Mouse (Mus musculus) C2C12 (cell line): ENCODE data around the gene Etl4. TPM values are rescaled to one million over a fixed set of nuclear protein-coding genes. Genes with fewer than 3 reads are reported as not detected.

Experiments
- H3K27me3 ChIP-seq: one replicate; pipeline ENCODE4 v1.6.1; 2011; ENCODE audit not compliant: control insufficient read depth, insufficient read depth, insufficient read length
- H3K36me3 ChIP-seq: one replicate; pipeline ENCODE4 v1.6.1; 2011; ENCODE audit not compliant: control insufficient read depth, insufficient read depth
- H3K4me3 ChIP-seq: one replicate; pipeline ENCODE4 v1.5.1; 2011; ENCODE audit warnings: mild to moderate bottlenecking, control low read depth; ENCODE audit not compliant: poor library complexity, insufficient read depth, severe bottlenecking
- H3K79me2 ChIP-seq: one replicate; pipeline ENCODE4 v1.6.1; 2011; ENCODE audit not compliant: control insufficient read depth, insufficient read depth
- H3K79me3 ChIP-seq: one replicate; pipeline ENCODE4 v1.6.1; 2011; ENCODE audit warnings: low read depth, control low read depth
- H3ac ChIP-seq: one replicate; pipeline ENCODE3; 2011; ENCODE audit warnings: low read depth; ENCODE audit not compliant: control insufficient read depth, insufficient read length
- CEBPB ChIP-seq: IDR thresholded peaks from one replicate; pipeline ENCODE4 v1.6.1; 2011; ENCODE audit warnings: low read depth, mild to moderate bottlenecking, control low read depth, moderate library complexity
- CTCF ChIP-seq: IDR thresholded peaks from one replicate; pipeline ENCODE4 v1.5.1; 2011; ENCODE audit not compliant: control insufficient read depth, insufficient read depth, insufficient read length
- FOSL1 ChIP-seq: IDR thresholded peaks from one replicate; pipeline ENCODE4 v1.8.0; 2011; ENCODE audit warnings: mild to moderate bottlenecking, low read length; ENCODE audit not compliant: poor library complexity, insufficient read depth, severe bottlenecking
- MAX ChIP-seq: IDR thresholded peaks from one replicate; pipeline ENCODE4 v1.6.1; 2011; ENCODE audit warnings: mild to moderate bottlenecking, control low read depth
- MYOD1 ChIP-seq: IDR thresholded peaks from one replicate; pipeline ENCODE4 v1.6.1; 2011; ENCODE audit warnings: low read depth; ENCODE audit not compliant: control insufficient read depth, insufficient read length
- MYOG ChIP-seq: IDR thresholded peaks from one replicate; pipeline ENCODE4 v1.6.1; 2011; ENCODE audit not compliant: control insufficient read depth, insufficient read length; ENCODE audit errors: extremely low read depth
- USF1 ChIP-seq: IDR thresholded peaks from one replicate; pipeline ENCODE4 v1.6.1; 2011; ENCODE audit warnings: low read depth, mild to moderate bottlenecking, control low read depth, moderate library complexity
- polyA plus RNA-seq: library from polyadenylated mRNA; unstranded; fragments of >200 nt; fragmentation: generic; extraction: Trizol; gene quantifications from one replicate; pipeline ENCODE4 v1.2.1, GENCODE M21; 2012; ENCODE audit warnings: missing spikeins

The Etl4 gene
- polyA plus RNA-seq, 1 experiment, result 3.9 TPM

GRCm38 (mm10) chr2:20416934-20417614 lies 507.5 kb downstream of the Etl4 start:
- H3K79me3 ChIP-seq, result no peaks in the 10 kb centered on the region
- H3K27me3 ChIP-seq, result no peaks in the 10 kb centered on the region
- H3K4me3 ChIP-seq, result no peak overlapping the region
- TF ChIP-seq MAX (no peak), MYOD1 (no peak), MYOG (no peak), USF1 (no peak), FOSL1 (no peak), CTCF (no peak), CEBPB (no peak)
- H3K79me2 ChIP-seq, result no peaks in the 10 kb centered on the region
- H3K36me3 ChIP-seq, result no peaks in the 10 kb centered on the region
- H3ac ChIP-seq, result no peak overlapping the region

GRCm38 (mm10) chr2:20417998-20418397 lies 508.4 kb downstream of the Etl4 start:
- TF ChIP-seq USF1, result no peak
- no peak for TF ChIP-seq CTCF
- TF ChIP-seq FOSL1, result no peak
- TF ChIP-seq CEBPB, result no peak
- TF ChIP-seq MYOG, result no peak
- TF ChIP-seq MAX, result no peak
- no peak for TF ChIP-seq MYOD1
- Histone ChIP-seq H3K4me3 (no peak overlapping the region), H3K36me3 (no peaks in the 10 kb centered on the region), H3ac (no peak overlapping the region), H3K27me3 (no peaks in the 10 kb centered on the region), H3K79me2 (no peaks in the 10 kb centered on the region), H3K79me3 (no peaks in the 10 kb centered on the region)

GRCm38 (mm10) chr2:20419975-20420374 lies 510.4 kb downstream of the Etl4 start:
- no peaks in the 10 kb centered on the region for H3K79me2 ChIP-seq
- no peaks in the 10 kb centered on the region for H3K79me3 ChIP-seq
- no peaks in the 10 kb centered on the region for H3K27me3 ChIP-seq
- no peak overlapping the region for H3K4me3 ChIP-seq
- no peaks in the 10 kb centered on the region for H3K36me3 ChIP-seq
- no peak for TF ChIP-seq USF1
- TF ChIP-seq MAX, result no peak
- no peak for TF ChIP-seq MYOG
- no peak for TF ChIP-seq CEBPB
- TF ChIP-seq FOSL1, result no peak
- TF ChIP-seq CTCF, result no peak
- TF ChIP-seq MYOD1, result no peak
- H3ac ChIP-seq, result no peak overlapping the region

DNA sequence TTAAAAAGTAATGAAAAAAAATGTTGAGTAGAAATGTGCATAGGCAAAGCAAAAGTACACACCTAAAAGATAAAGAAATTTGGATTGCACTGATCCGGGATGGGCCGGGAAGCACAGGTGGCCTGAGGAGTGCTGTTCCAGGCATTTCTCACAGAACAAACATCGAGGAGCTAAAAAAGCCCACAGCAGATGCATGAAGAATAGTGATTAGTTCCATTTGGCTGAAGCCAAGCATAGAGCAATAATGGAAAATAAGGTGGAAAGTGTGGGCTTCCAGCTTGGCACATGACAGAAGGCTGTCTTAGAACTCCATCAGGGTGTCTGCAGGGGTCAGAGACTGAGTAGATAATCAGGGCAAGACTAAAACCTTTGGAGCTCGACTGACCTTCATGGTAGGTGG lies 512.7 kb downstream of the Etl4 start:
- H3K79me2 ChIP-seq, result no peaks in the 10 kb centered on the region
- no peaks in the 10 kb centered on the region for H3K79me3 ChIP-seq
- no peak for TF ChIP-seq MAX
- TF ChIP-seq MYOG, result no peak
- TF ChIP-seq MYOD1, result no peak
- no peak for TF ChIP-seq USF1
- no peak for TF ChIP-seq FOSL1
- no peak for TF ChIP-seq CEBPB
- no peak for TF ChIP-seq CTCF
- no peaks in the 10 kb centered on the region for H3K36me3 ChIP-seq
- H3K27me3 ChIP-seq, result no peaks in the 10 kb centered on the region
- H3ac ChIP-seq, result no peak overlapping the region
- no peak overlapping the region for H3K4me3 ChIP-seq

DNA sequence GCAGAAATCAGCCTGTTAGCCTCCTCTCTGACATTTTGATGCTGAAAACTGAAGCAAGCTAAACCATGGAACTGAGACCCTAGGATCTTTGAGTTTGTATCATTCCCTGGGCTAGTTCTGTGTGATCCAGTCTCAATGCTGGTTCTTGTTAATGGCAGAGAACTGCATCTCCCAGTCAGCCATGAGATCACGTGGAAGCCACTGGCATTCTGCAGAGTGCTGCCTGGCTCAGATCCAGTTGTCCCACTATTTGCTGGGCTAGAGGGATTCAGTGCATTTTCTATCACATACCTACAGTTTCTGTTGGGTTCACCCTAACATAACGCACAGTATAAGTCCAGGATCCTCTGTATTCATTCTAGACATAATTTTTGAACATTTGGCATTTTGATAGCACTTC lies 524.1 kb downstream of the Etl4 start:
- Histone ChIP-seq H3K36me3 (no peaks in the 10 kb centered on the region), H3ac (no peak overlapping the region), H3K4me3 (no peak overlapping the region), H3K27me3 (no peaks in the 10 kb centered on the region), H3K79me3 (no peaks in the 10 kb centered on the region), H3K79me2 (no peaks in the 10 kb centered on the region)
- TF ChIP-seq CEBPB, result no peak
- no peak for TF ChIP-seq MAX
- no peak for TF ChIP-seq MYOD1
- TF ChIP-seq CTCF, result no peak
- TF ChIP-seq MYOG, result no peak
- no peak for TF ChIP-seq USF1
- no peak for TF ChIP-seq FOSL1

GRCm38 (mm10) chr2:20435530-20435929 lies 526.0 kb downstream of the Etl4 start:
- Histone ChIP-seq H3K4me3 (no peak overlapping the region), H3K79me3 (no peaks in the 10 kb centered on the region), H3K27me3 (no peaks in the 10 kb centered on the region), H3ac (no peak overlapping the region), H3K36me3 (no peaks in the 10 kb centered on the region), H3K79me2 (no peaks in the 10 kb centered on the region)
- no peak for TF ChIP-seq MAX
- TF ChIP-seq FOSL1, result no peak
- TF ChIP-seq MYOG, result no peak
- TF ChIP-seq MYOD1, result no peak
- TF ChIP-seq CTCF, result no peak
- TF ChIP-seq CEBPB, result no peak
